Mouse (Mus musculus) lung, postnatal 0 days (tissue): ENCODE data around the gene Col23a1.

Experiments
- CTCF ChIP-seq: IDR thresholded peaks from 2 replicates; pipeline ENCODE4 v1.5.1; 2016; ENCODE audit warnings: antibody characterized with exemption, mild to moderate bottlenecking
- EP300 ChIP-seq: IDR thresholded peaks from 2 replicates; pipeline ENCODE4 v1.6.1; 2016; ENCODE audit warnings: antibody characterized with exemption, mild to moderate bottlenecking, control low read depth

DNA sequence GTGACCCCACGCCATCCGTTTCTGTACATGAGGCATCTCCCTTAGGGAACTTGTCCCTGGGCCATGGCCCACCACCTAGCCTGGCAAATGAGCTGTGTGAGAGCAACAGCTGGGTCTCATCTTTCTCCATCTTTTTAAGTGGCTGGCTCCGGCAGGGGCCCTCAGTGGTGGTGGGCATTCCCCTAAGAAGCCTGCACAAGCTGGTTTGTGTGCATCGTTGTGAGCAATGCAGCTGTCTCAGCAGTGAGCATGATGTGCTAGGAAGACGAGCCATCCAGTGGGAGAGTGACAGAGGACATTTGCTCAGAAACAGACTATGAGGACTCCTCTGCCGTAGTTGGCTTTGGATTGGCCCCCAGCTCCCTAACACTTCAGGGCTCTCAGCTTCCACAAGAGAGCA lies 179.0 kb downstream of the Col23a1 start:
- TF ChIP-seq CTCF (no peak), EP300 (no peak)
